Mouse (Mus musculus) heart, postnatal 14 days (tissue): ENCODE data around the gene Abi1. TPM values are rescaled to one million over a fixed set of nuclear protein-coding genes. Genes with fewer than 3 reads are reported as not detected.
"Not testable (repeated sequence)": the region's sequence is repeated elsewhere in the genome, so short reads cannot be mapped to it uniquely, and the experiment has no call there.

Experiments used
- DNase-seq, 2 experiments: peaks; one replicate each; pipeline ENCODE4 v3.0.0; 2021 to 2022
- intact Hi-C: fragments of 180-260 bp; cut with DNase I; formaldehyde crosslinking; loops from one replicate; pipeline ENCODE4 v1.15.1; 2025
- total RNA-seq, 2 experiments: library from RNA; stranded (reverse); gene quantifications; 2 replicates each; pipeline ENCODE4 v1.2.3; 2021

Gene Abi1
- total RNA-seq, 2 experiments from 2014 or later, result 29.0 to 32.6 TPM

- intact Hi-C loops, result no loop called here
- no peak for DNase-seq
Observed at GRCm38 (mm10) chr2:22998804-22999203, 41.2 kb downstream of the Abi1 start.

GRCm38 (mm10) chr2:22998015-22998414 lies 42.0 kb downstream of the Abi1 start:
- intact Hi-C loops, result no loop called here
- DNase-seq, result no peak

- no peak for DNase-seq
- intact Hi-C loops, result no loop called here
Observed at GRCm38 (mm10) chr2:22996071-22996470, 44.0 kb downstream of the Abi1 start.

- no peak for DNase-seq
- intact Hi-C loops, result loop anchor here (5.0 kb wide), 1 partner anchor 41 kb away; no protein-coding TSS in a partner anchor
Observed at GRCm38 (mm10) chr2:22985973-22986657, 53.9 kb downstream of the Abi1 start.

GRCm38 (mm10) chr2:22977387-22977973 lies 62.6 kb downstream of the Abi1 start:
- intact Hi-C loops, result no loop called here
- DNase-seq, result no peak

GRCm38 (mm10) chr2:22962970-22963369 lies 77.1 kb downstream of the Abi1 start:
- DNase-seq, result no peak
- intact Hi-C loops, result no loop called here

- no peak for DNase-seq
- intact Hi-C loops, result no loop called here
Observed at GRCm38 (mm10) chr2:22962242-22962641, 77.8 kb downstream of the Abi1 start.

GRCm38 (mm10) chr2:22961681-22962080 lies 78.4 kb downstream of the Abi1 start:
- intact Hi-C loops, result no loop called here
- DNase-seq, result no peak

GRCm38 (mm10) chr2:22957415-22957814 lies 82.6 kb downstream of the Abi1 start:
- intact Hi-C loops, result loop anchor here (5.0 kb wide), 1 partner anchor 80 kb away; no protein-coding TSS in a partner anchor
- no peak for DNase-seq

GRCm38 (mm10) chr2:22955914-22956313 lies 84.1 kb downstream of the Abi1 start:
- no peak for DNase-seq
- intact Hi-C loops, result loop anchor here (5.0 kb wide), 1 partner anchor 81 kb away; no protein-coding TSS in a partner anchor

- no peak for DNase-seq
- intact Hi-C loops, result no loop called here
Observed at GRCm38 (mm10) chr2:22954278-22954677, 85.8 kb downstream of the Abi1 start.

- intact Hi-C loops, result no loop called here
- no peak for DNase-seq
Observed at GRCm38 (mm10) chr2:22949956-22950355, 90.1 kb downstream of the Abi1 start.

- DNase-seq, result no peak
- intact Hi-C loops, result loop anchor here (10.0 kb wide), 1 partner anchor 261 kb away; no protein-coding TSS in a partner anchor
Observed at GRCm38 (mm10) chr2:22933556-22933955, 106.5 kb downstream of the Abi1 start.

GRCm38 (mm10) chr2:22928259-22928658 lies 111.8 kb downstream of the Abi1 start:
- DNase-seq, result no peak
- intact Hi-C loops, result no loop called here

GRCm38 (mm10) chr2:22925911-22926310 lies 114.1 kb downstream of the Abi1 start:
- DNase-seq, intact Hi-C loops: not testable (repeated sequence)

- intact Hi-C loops, result loop anchor here (10.0 kb wide), 1 partner anchor 266 kb away; no protein-coding TSS in a partner anchor
- DNase-seq, result no peak
Observed at GRCm38 (mm10) chr2:22918651-22919050, 121.4 kb downstream of the Abi1 start.

GRCm38 (mm10) chr2:22914421-22914820 lies 125.6 kb downstream of the Abi1 start:
- no peak for DNase-seq
- intact Hi-C loops, result loop anchor here (10.0 kb wide), 1 partner anchor 270 kb away; no protein-coding TSS in a partner anchor

GRCm38 (mm10) chr2:22903947-22904346 lies 136.1 kb downstream of the Abi1 start:
- intact Hi-C loops, result no loop called here
- no peak for DNase-seq

- intact Hi-C loops, result loop anchor here (5.0 to 10.0 kb wide), 2 partner anchors 139 to 172 kb away; partner anchors contain the start of gene Acbd5
- DNase-seq, result peak; percentile 90 to 92
Observed at GRCm38 (mm10) chr2:22895282-22896273, 144.5 kb downstream of the Abi1 start, which contains the start of gene Pdss1. Pdss1 (plus strand) TSS chr2:22895522.

GRCm38 (mm10) chr2:22894932-22895281 lies 145.1 kb downstream of the Abi1 start:
- intact Hi-C loops, result loop anchor here (5.0 to 10.0 kb wide), 2 partner anchors 140 to 172 kb away; partner anchors contain the start of gene Acbd5
- no peak for DNase-seq
